ENCODE assay signal across 8 mouse cellular contexts in the genomic region with DNA sequence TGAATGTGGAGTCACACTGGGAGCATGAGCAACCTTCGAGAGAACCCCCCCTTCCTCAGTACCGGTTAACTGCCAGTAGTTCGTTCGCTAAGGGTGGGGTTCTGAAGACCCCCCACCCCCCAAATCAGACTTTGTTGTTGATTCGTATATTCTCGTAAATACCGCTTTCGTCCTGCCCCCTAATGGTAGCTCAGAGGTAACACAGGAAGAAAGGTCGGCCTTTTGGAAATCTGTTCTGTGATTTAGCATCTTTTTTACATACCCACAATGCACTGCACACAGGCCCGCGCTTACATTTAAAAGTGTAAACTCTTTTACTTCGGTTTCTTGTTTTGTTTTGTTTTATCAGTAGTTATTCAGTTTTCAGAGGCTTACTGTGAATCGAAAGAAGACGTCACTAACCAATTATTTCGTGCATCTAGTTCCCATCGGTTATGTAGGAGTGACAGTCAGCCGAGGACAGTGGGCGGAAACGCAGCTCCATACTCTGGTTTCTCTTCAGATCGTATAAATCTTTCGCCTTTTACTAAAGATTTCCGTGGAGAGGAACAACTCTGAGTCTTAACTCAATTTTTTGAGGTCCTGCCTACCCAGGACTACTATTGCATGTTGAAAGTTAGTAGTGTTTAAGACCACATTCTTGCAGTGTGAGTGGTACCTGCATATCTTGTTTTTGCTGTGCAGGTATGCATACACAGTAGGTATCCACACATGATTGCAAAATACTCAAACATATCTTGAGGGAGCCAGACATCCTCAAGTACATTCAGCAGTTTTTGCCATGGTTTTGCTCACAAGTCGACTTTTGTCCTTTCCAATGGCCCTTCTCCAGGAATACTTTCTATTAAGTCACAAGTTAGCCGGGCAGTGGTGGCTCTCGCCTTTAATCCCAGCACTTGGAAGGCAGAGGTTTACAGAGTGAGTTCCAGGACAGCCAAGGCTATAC. TPM values are rescaled to one million over a fixed set of nuclear protein-coding genes. Genes with fewer than 3 reads are reported as not detected.
DNase-seq lines count a peak whose midpoint lies in the region; ATAC-seq and TF ChIP-seq lines count a peak whose summit lies in the region.

No protein-coding gene starts in this region.

- peak; percentile 77 for ATAC-seq in heart, postnatal 0 days (ENCODE audit: insufficient read depth, low read depth)
- peak; percentile 93 for ATAC-seq in megakaryocyte progenitor cell, adult 5-6 weeks (replicated peaks; ENCODE audit: poor library complexity)
- peak; percentile 90 for ATAC-seq in stomach, embryonic 15.5 days (ENCODE audit: insufficient read depth, low FRiP score, low read depth)

- DNase-seq in adrenal gland, adult (ENCODE audit: inconsistent age in 2 of 2, low spot score in 1 of 2) = peak; percentile 51 to 87
- DNase-seq in adrenal gland, postnatal 4 days (ENCODE audit: low spot score in 2 of 2) = no peak
- peak; percentile 74 for DNase-seq in ES-E14 (ENCODE audit: low read depth, low spot score)
- peak; percentile 71 for DNase-seq in embryo, embryonic 11.5 days (ENCODE audit: low read depth, low spot score)
- DNase-seq in heart, postnatal 0 days (ENCODE audit: low spot score) = peak; percentile 89
- peak; percentile 56 to 59 for DNase-seq in kidney, postnatal 25 days

- H3K9ac ChIP-seq in ES-E14 (ENCODE audit: insufficient read depth, low read depth, low read length, poor library complexity, severe bottlenecking) = no peak overlapping the region
- peak overlapping the region; percentile 64 for H3K9ac ChIP-seq in heart, postnatal 0 days (replicated peaks; ENCODE audit: low read depth, low read length)
- H3K9ac ChIP-seq in stomach, embryonic 15.5 days = no peak overlapping the region

- H3K9me3 ChIP-seq in ES-E14 (ENCODE audit: control insufficient read depth, insufficient read depth, low read depth, low read length) = no peaks in the 10 kb centered on the region
- no peaks in the 10 kb centered on the region for H3K9me3 ChIP-seq in heart, postnatal 0 days (replicated peaks; ENCODE audit: control insufficient read depth, low read length)
- no peaks in the 10 kb centered on the region for H3K9me3 ChIP-seq in stomach, embryonic 15.5 days

- in situ Hi-C loops in ES-E14 (cut with MboI; ENCODE audit: low sequenced_read_pairs in 2 of 2, unreplicated experiment in 2 of 2) = no loop called here

- H3K4me3 ChIP-seq in ES-E14 (ENCODE audit: insufficient read depth in 1 of 2, low read depth in 1 of 2, low read length in 2 of 2, poor library complexity in 1 of 2, severe bottlenecking in 1 of 2) = no peak overlapping the region
- H3K4me3 ChIP-seq in heart, postnatal 0 days (ENCODE audit: low read depth, low read length) = peak overlapping the region; percentile 40
- peak overlapping the region; percentile 32 for H3K4me3 ChIP-seq in stomach, embryonic 15.5 days (replicated peaks)

- under 1% methylated on average over 25 of the region's 25 CpGs for WGBS in heart, postnatal 0 days
- 1% methylated on average over 25 of the region's 25 CpGs for WGBS in stomach, embryonic 15.5 days

- peak overlapping the region; percentile 62 for H3K4me2 ChIP-seq in heart, postnatal 0 days (ENCODE audit: low read depth, low read length)
- H3K4me2 ChIP-seq in stomach, embryonic 15.5 days = peak overlapping the region; percentile 52

- peaks cover 0 to 2% of the 10 kb centered on the region in 2 experiments; a peak in 1 of 4 replicates for H3K4me1 ChIP-seq in ES-E14 (ENCODE audit: control insufficient read depth in 2 of 2, insufficient read depth in 2 of 2, low read length in 2 of 2, poor library complexity in 1 of 2)
- no peaks in the 10 kb centered on the region for H3K4me1 ChIP-seq in heart, postnatal 0 days (ENCODE audit: control insufficient read depth, insufficient read depth)
- H3K4me1 ChIP-seq in stomach, embryonic 15.5 days = no peaks in the 10 kb centered on the region; the same call in 1 of the 2 replicates

- no peaks in the 10 kb centered on the region for H3K36me3 ChIP-seq in ES-E14 (ENCODE audit: control insufficient read depth, insufficient read depth, low read length, poor library complexity, severe bottlenecking)
- no peaks in the 10 kb centered on the region for H3K36me3 ChIP-seq in heart, postnatal 0 days (replicated peaks; ENCODE audit: control insufficient read depth, insufficient read depth, low read length)
- no peaks in the 10 kb centered on the region for H3K36me3 ChIP-seq in stomach, embryonic 15.5 days

- peak overlapping the region; percentile 31; the same call in 1 of the 2 replicates for H3K27ac ChIP-seq in ES-E14 (ENCODE audit: insufficient read depth, low read depth, low read length, poor library complexity, severe bottlenecking)
- peak overlapping the region; percentile 77 for H3K27ac ChIP-seq in heart, postnatal 0 days (ENCODE audit: low read depth)
- peak overlapping the region; percentile 79 for H3K27ac ChIP-seq in stomach, embryonic 15.5 days

- peak; percentile 67 for TF ChIP-seq CTCF in heart, postnatal 0 days (IDR thresholded peaks at IDR 0.05; ENCODE audit: low read depth)

- H3K27me3 ChIP-seq in heart, postnatal 0 days (ENCODE audit: control insufficient read depth, insufficient read depth, low read length) = no peaks in the 10 kb centered on the region
- no peaks in the 10 kb centered on the region for H3K27me3 ChIP-seq in stomach, embryonic 15.5 days (replicated peaks)

- TF ChIP-seq EP300 in heart, postnatal 0 days (IDR thresholded peaks at IDR 0.05; ENCODE audit: low read depth) = 0 out of 2 replicates have a peak, but pooled peaks have one; percentile 45

TF ChIP-seq in ES-E14, 5 proteins besides CTCF, POLR2A, EP300 and RAD21:
- TF ChIP-seq MAFK (IDR thresholded peaks at IDR 0.05; ENCODE audit: insufficient read depth, low read depth, low read length) (no peak), HCFC1 (IDR thresholded peaks at IDR 0.05; ENCODE audit: borderline replicate concordance, insufficient read depth, low read length) (peak; percentile 73; the same call in 1 of the 2 replicates), CHD2 (IDR thresholded peaks at IDR 0.05; ENCODE audit: low read depth, low read length) (no peak), ZC3H11A (IDR thresholded peaks at IDR 0.05; ENCODE audit: borderline replicate concordance, low read depth, low read length) (no peak)

RNA-seq across cellular contexts. Expression of gene Kif2c, which starts 19.9 kb away (rescaled TPM):
- 10 to 100 TPM; 16.0 to 16.5 TPM for total RNA-seq in adrenal gland, postnatal 4 days (2021)
- total RNA-seq in ES-E14 (2012; rRNA removed) = 73.1 and 86.0 TPM in 2 replicates
- total RNA-seq in heart, postnatal 0 days (2014; rRNA removed; ENCODE audit: low replicate concordance) = 8.2 and 23.3 TPM in 2 replicates
- polyA plus RNA-seq in heart, postnatal 0 days (2015; fragmentation: Nextera tagmentation; extraction: Ambion mirVana) = 8.9 and 10.3 TPM in 2 replicates
- 33.3 and 33.7 TPM in 2 replicates for total RNA-seq in megakaryocyte progenitor cell, adult 5-6 weeks (2015)
- total RNA-seq in megakaryocyte progenitor cell, adult 5-6 weeks (2017) = 45.9 and 46.4 TPM in 2 replicates
- polyA plus RNA-seq in stomach, embryonic 15.5 days (2015; fragmentation: Nextera tagmentation; extraction: Ambion mirVana) = 40.4 and 47.7 TPM in 2 replicates

RNA-seq across cellular contexts. Expression of gene Rps8, which starts 46.3 kb away (rescaled TPM):
- total RNA-seq in adrenal gland, postnatal 4 days (2021) = 1,000 to 10,000 TPM; 1,506 to 1,548 TPM
- total RNA-seq in ES-E14 (2012; rRNA removed) = 3,133 and 3,400 TPM in 2 replicates
- total RNA-seq in heart, postnatal 0 days (2014; rRNA removed; ENCODE audit: low replicate concordance) = 638 and 752 TPM in 2 replicates
- 456 and 475 TPM in 2 replicates for polyA plus RNA-seq in heart, postnatal 0 days (2015; fragmentation: Nextera tagmentation; extraction: Ambion mirVana)
- 4,838 and 5,186 TPM in 2 replicates for total RNA-seq in megakaryocyte progenitor cell, adult 5-6 weeks (2015)
- 1,989 and 2,131 TPM in 2 replicates for total RNA-seq in megakaryocyte progenitor cell, adult 5-6 weeks (2017)
- 968 and 983 TPM in 2 replicates for polyA plus RNA-seq in stomach, embryonic 15.5 days (2015; fragmentation: Nextera tagmentation; extraction: Ambion mirVana)

RNA-seq across cellular contexts. Expression of gene Tmem53, which starts 49.4 kb away (rescaled TPM):
- 10 to 100 TPM; 50.7 to 56.9 TPM for total RNA-seq in adrenal gland, postnatal 4 days (2021)
- total RNA-seq in ES-E14 (2012; rRNA removed) = 2.2 and 3.4 TPM in 2 replicates
- total RNA-seq in heart, postnatal 0 days (2014; rRNA removed; ENCODE audit: low replicate concordance) = 43.2 and 65.9 TPM in 2 replicates
- polyA plus RNA-seq in heart, postnatal 0 days (2015; fragmentation: Nextera tagmentation; extraction: Ambion mirVana) = 59.2 and 63.5 TPM in 2 replicates
- total RNA-seq in megakaryocyte progenitor cell, adult 5-6 weeks (2015) = 6.2 and 8.5 TPM in 2 replicates
- 1.7 and 4.9 TPM in 2 replicates for total RNA-seq in megakaryocyte progenitor cell, adult 5-6 weeks (2017)
- polyA plus RNA-seq in stomach, embryonic 15.5 days (2015; fragmentation: Nextera tagmentation; extraction: Ambion mirVana) = 13.2 and 13.5 TPM in 2 replicates

RNA-seq across cellular contexts. Expression of gene Armh1, which starts 49.6 kb away (rescaled TPM):
- 1 to 10 TPM; 2.0 to 2.3 TPM for total RNA-seq in adrenal gland, postnatal 4 days (2021)
- 0.18 TPM in 1 of 2 replicates, not detected in the other for total RNA-seq in ES-E14 (2012; rRNA removed)
- 0.27 and 1.4 TPM in 2 replicates for total RNA-seq in heart, postnatal 0 days (2014; rRNA removed; ENCODE audit: low replicate concordance)
- polyA plus RNA-seq in heart, postnatal 0 days (2015; fragmentation: Nextera tagmentation; extraction: Ambion mirVana) = 0.18 and 0.25 TPM in 2 replicates
- not detected in 2 replicates for total RNA-seq in megakaryocyte progenitor cell, adult 5-6 weeks (2015)
- total RNA-seq in megakaryocyte progenitor cell, adult 5-6 weeks (2017) = not detected in 2 replicates
- polyA plus RNA-seq in stomach, embryonic 15.5 days (2015; fragmentation: Nextera tagmentation; extraction: Ambion mirVana) = 0.32 and 0.46 TPM in 2 replicates

Comparison
In these comparisons a context has a peak if more than half of its experiments do, and no peak if none do; other contexts are left out.
1. DNase-seq: peak in adrenal gland, adult (2 of 2), ES-E14 (single experiment), embryo, embryonic 11.5 days (single experiment), heart, postnatal 0 days (single experiment) and kidney, postnatal 25 days (2 of 2); none in adrenal gland, postnatal 4 days (0 of 2).
2. H3K4me3 ChIP-seq: peak in heart, postnatal 0 days (single experiment) and stomach, embryonic 15.5 days (single experiment); none in ES-E14 (0 of 2).
3. Peak in every context shown above with its lines, with median percentiles within 50 percentile points of each other: H3K27ac ChIP-seq and ATAC-seq.